Mouse (Mus musculus) layer of hippocampus, adult 2 months (tissue): ENCODE measurements around the gene Casq1. TPM values are rescaled to one million over a fixed set of nuclear protein-coding genes. Genes with fewer than 3 reads are reported as not detected.

Experiments
- DNase-seq, 2 experiments: peaks; one replicate each; pipeline ENCODE4 v3.0.0; 2022; ENCODE audit warnings: low spot score in 2 of 2
- H3K27ac ChIP-seq: fragments of 200-600 bp; 2 replicates; pipeline ENCODE4 v1.8.1; 2022
- H3K4me3 ChIP-seq: fragments of 200-600 bp; 2 replicates; pipeline ENCODE4 v1.8.1; 2022; ENCODE audit warnings: mild to moderate bottlenecking
- CTCF ChIP-seq: fragments of 200-600 bp; conservative IDR thresholded peaks from 2 replicates; pipeline ENCODE4 v1.8.1; 2022; ENCODE audit warnings: antibody characterized with exemption, mild to moderate bottlenecking, moderate library complexity
- total RNA-seq, 2 experiments: library from RNA; stranded (reverse); gene quantifications; 2 replicates each; pipeline ENCODE4 v1.2.3; 2021

The Casq1 gene
- total RNA-seq, 2 experiments from 2014 or later: 0.37 to 0.51 TPM

- DNase-seq: no peak
- Histone ChIP-seq H3K4me3 (no peak overlapping the region), H3K27ac (no peak overlapping the region)
- peak; percentile 66 for TF ChIP-seq CTCF
These were observed 30.8 kb downstream of the Casq1 start for GRCm38 (mm10) chr1:172188891-172189290.

DNA sequence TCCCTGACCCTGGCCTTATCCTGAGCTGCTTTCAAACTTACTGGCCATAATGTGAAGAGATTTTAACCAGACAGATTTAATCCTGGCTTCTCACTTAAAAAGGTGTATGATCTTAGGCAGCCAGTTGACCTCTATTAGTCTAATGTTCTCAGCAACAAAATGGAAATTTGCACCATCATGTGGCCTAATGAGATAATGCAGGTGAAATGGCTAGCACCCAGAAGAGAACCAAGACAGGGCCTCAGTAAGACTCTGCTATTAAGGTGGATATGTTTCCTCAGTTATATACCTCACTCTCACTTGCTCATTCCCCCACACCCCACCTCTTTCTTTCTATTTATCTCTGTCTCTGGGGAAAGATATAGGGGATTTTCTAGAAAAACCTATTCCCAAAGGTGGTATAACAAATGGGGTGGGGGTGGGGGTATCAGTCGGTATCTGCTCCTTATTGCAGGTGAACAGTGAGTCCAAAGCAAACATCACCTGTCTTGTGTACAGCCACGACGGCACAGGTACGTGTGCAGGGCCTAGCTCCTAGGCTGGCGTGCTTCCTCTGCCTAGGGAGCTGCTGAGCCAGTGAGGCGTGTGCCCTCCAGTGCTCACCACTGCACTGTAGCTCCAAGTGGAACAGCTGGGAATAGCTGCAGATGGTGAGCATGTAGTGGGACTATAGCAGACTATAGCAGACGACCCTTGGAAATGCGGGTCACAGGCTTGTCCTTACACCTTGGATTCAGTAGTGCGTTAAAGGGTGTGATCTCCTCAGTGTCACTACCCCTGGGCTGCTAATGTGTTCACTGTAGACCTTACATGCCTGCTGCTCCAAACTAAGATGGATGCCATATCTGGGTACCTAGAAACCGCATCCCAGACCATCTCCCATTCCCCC, 33.0 kb downstream of the Casq1 start:
- no peak overlapping the region for H3K4me3 ChIP-seq
- H3K27ac ChIP-seq: no peak overlapping the region
- no peak for DNase-seq
- peak; percentile 45 for TF ChIP-seq CTCF

GRCm38 (mm10) chr1:172183915-172184314, 35.8 kb downstream of the Casq1 start:
- TF ChIP-seq CTCF: no peak

DNA sequence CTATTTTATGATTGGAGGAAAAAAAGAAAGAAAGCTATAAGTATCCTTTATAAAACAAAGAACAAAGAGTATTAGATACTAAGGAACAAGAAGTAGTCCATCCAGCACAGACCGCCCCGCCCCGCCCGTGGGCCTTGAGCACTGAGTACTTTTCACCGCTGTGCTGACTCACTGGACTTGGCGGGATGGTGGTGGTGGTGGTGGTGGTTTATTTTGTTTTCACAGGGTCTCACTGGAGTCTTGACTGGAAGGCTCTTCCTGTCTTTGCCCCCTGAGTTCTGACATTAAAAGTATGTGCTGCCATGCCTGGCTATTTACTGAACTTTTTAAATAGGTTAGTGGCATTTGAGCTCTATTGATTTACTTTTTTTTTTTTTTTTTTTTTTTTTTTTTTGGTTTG, 36.6 kb downstream of the Casq1 start:
- DNase-seq: no peak
- Histone ChIP-seq H3K27ac (no peak overlapping the region), H3K4me3 (no peak overlapping the region)
- no peak for TF ChIP-seq CTCF

More at GRCm38 (mm10) chr1:172183915-172184314, 35.8 kb downstream of the Casq1 start:
- Histone ChIP-seq H3K27ac (no peak overlapping the region), H3K4me3 (no peak overlapping the region)
- DNase-seq: no peak

GRCm38 (mm10) chr1:172181777-172182176, 37.9 kb downstream of the Casq1 start:
- no peak for TF ChIP-seq CTCF
- no peak for DNase-seq

DNA sequence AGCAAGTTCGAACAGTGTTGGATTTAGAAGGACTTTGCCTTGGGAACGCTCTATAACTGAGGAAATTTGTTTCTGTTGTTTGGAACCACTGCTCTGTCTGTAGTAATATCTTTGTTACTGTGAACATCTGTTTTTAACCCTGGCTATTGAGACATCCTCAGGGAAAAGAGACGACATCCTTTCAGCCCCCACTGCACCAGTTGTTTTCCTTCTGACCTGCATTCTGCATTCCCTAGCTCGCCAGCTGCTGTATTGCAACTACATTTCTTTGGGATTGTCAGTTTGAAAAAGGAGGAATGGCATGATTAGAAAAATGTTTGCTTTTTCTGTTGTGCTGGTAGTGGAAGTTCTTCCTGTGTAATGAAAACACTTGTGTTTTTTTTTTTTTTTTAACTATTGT, 38.8 kb downstream of the Casq1 start:
- TF ChIP-seq CTCF: no peak
- no peak overlapping the region for H3K4me3 ChIP-seq
- DNase-seq: no peak
- no peak overlapping the region for H3K27ac ChIP-seq

More at GRCm38 (mm10) chr1:172181777-172182176, 37.9 kb downstream of the Casq1 start:
- Histone ChIP-seq H3K4me3 (no peak overlapping the region), H3K27ac (no peak overlapping the region)

GRCm38 (mm10) chr1:172179102-172179501, 40.6 kb downstream of the Casq1 start:
- no peak overlapping the region for H3K27ac ChIP-seq
- no peak for TF ChIP-seq CTCF
- no peak for DNase-seq
- H3K4me3 ChIP-seq: no peak overlapping the region

GRCm38 (mm10) chr1:172177791-172178190, 41.9 kb downstream of the Casq1 start:
- Histone ChIP-seq H3K27ac (peak overlapping the region; percentile 32; the same call in 1 of the 2 replicates), H3K4me3 (no peak overlapping the region)
- TF ChIP-seq CTCF: no peak
- no peak for DNase-seq

GRCm38 (mm10) chr1:172173181-172173580, 46.5 kb downstream of the Casq1 start:
- no peak for TF ChIP-seq CTCF
- Histone ChIP-seq H3K27ac (no peak overlapping the region), H3K4me3 (no peak overlapping the region)
- no peak for DNase-seq

DNA sequence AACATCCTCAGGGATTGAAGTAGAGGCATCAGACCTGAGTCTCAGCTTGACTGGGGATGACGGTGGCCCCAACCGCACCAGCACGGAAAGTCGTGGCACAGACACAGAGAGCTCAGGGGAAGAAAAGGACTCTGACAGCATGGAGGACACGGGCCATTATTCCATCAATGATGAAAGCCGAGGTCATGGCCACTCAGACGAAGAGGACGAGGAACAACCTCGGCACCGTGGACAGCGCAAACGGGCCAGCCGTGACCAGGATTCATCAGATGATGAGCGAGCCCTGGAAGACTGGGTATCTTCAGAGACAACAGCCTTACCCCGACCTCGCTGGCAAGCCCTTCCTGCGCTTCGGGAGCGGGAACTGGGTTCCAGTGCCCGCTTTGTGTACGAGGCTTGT, 47.3 kb downstream of the Casq1 start:
- H3K27ac ChIP-seq: no peak overlapping the region
- DNase-seq: no peak
- no peak for TF ChIP-seq CTCF
- H3K4me3 ChIP-seq: no peak overlapping the region

DNA sequence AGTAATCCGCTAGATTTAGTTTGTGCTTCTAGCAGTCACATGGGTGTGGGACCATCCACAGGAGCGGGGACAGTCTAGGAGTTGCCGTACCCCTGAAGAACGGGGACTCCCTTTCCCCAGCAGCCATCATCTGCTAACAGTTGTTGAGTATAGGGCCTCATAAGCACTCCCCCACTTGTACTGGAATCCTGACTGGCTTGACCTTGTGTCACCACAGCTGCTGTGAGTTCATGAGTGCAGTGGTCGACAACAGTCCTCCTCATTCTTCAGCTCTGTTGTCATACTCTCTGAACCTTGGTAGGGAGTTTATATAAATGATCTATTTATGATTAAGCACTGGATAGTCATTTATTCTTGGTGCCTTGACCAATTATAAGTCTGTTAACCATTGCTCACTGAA, 49.9 kb downstream of the Casq1 start:
- no peak for DNase-seq
- Histone ChIP-seq H3K27ac (no peak overlapping the region), H3K4me3 (no peak overlapping the region)
- no peak for TF ChIP-seq CTCF

GRCm38 (mm10) chr1:172167911-172168310, 51.8 kb downstream of the Casq1 start:
- no peak for DNase-seq
- Histone ChIP-seq H3K27ac (no peak overlapping the region), H3K4me3 (no peak overlapping the region)
- no peak for TF ChIP-seq CTCF

- no peak overlapping the region; the same call in 1 of the 2 replicates for H3K27ac ChIP-seq
- TF ChIP-seq CTCF: no peak
- H3K4me3 ChIP-seq: no peak overlapping the region
- DNase-seq: no peak
These were observed 56.7 kb downstream of the Casq1 start for GRCm38 (mm10) chr1:172162959-172163358.

GRCm38 (mm10) chr1:172162009-172162408, 57.7 kb downstream of the Casq1 start:
- TF ChIP-seq CTCF: peak; percentile 86
- Histone ChIP-seq H3K27ac (no peak overlapping the region), H3K4me3 (no peak overlapping the region)
- peak in 1 of 2 experiments; percentile 53 for DNase-seq
